Mouse (Mus musculus): Measurements from ENCODE around the gene Xlr5a. TPM values are rescaled to one million over a fixed set of nuclear protein-coding genes. Genes with fewer than 3 reads are reported as not detected.
"Not testable (repeated sequence)": the region's sequence is repeated elsewhere in the genome, so short reads cannot be mapped to it uniquely, and the experiment has no call there.

Xlr5a gene
- total RNA-seq, 2 experiments from 2014 or later = not detected

DNA sequence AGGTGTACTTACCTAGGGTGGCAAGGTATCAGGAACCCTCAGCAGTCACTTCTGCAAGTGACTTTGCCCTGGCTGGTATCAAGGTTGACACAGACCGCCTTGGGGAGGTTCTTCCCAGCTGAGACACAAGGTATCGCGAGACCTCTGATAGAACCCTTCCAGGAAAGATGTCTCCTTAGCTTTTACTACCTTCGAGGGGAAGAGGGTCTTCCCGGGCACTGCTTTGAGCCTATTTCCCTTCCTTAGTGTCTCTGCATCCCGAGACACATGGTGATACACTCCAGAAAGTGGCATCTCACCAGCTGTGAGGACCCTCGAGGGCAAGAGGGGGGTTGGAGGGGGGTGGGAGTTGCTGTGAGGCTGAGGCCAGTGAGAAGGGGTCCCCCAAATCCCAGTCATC lies 143.4 kb downstream of the Xlr5a start, which contains the start of gene DXBay18:
Gene DXBay18 (minus strand): TSS at position 101 of the 400 bp plus-strand sequence.
- ATAC-seq (replicated peaks; ENCODE audit: low FRiP score, poor library complexity, severe bottlenecking) = not testable (repeated sequence)

DNA sequence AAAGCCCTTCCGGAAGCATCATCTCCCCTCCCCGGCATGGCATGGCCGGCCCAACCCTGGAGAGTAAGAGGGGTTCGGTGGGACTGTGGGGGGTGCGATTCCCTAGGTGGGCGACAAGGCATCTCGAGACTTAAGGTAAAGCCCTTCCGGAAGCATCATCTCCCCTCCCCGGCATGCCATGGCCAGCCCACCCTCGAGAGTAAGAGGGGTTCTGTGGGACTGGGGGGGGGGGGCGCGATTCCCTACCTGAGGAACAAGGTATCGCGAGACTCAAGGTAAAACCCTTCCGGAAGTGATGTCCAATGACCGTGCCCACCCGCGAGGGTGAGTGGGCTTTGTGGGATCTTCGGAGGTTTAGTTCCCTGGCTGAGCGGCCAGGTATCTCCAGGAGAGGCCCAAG lies 144.3 kb downstream of the Xlr5a start, which contains the start of gene Xlr5b:
Gene Xlr5b (plus strand): TSS at position 301 of the 400 bp plus-strand sequence.
- ATAC-seq (replicated peaks; ENCODE audit: low FRiP score, poor library complexity, severe bottlenecking) = not testable (repeated sequence)

- ATAC-seq (replicated peaks; ENCODE audit: low FRiP score, poor library complexity, severe bottlenecking) = not testable (repeated sequence)
Measured at GRCm38 (mm10) chrX:73143218-73143618, 149.6 kb downstream of the Xlr5a start.

DNA sequence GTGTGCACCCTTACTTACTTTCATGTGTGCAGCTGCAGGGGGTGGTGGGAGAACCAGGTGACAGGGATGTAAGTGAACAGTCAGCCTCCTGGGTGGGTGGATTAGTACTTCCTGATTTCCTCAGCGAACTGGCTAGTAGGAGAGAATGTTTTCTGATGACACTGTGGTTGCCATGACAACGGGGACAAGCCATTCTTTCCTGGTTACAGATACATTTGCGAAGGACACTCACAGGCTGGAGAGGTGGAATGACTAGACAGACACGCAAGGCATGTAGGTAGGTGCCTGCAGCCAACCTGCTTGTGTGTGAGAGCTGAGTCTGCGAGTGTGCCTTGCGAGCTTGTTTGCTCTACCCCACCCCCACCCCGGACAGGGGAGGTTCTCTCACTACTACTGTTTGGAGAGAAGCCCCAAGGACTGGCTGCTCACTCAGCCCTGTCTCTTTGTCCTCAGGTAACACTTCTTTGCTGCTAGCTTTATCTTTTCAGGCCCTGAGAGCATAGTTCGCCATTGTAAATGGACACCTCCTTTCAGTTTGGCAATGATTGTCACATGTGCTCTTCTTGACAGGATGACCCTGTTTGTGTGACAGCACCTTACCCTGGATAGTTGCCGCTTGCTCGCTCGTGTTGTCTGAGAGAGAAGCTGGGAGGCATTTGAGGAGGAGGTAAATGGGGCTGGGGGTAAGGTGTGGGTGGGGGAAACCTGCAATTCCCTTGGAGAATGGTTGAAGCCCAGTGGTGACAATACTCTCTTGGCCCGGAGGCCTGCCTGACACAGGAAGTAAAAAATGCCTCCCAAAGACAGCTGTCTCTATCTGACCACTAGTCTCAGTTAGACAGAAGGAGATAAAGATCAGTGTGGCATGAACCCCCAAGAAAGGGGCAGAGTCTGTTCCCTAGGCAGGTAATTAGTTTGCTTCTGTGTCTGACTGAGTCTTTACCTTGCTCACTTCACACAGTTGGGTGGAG lies 169.6 kb downstream of the Xlr5a start:
- ATAC-seq (replicated peaks; ENCODE audit: low FRiP score, poor library complexity, severe bottlenecking) = not testable (repeated sequence)

- not testable (repeated sequence) for ATAC-seq (replicated peaks; ENCODE audit: low FRiP score, poor library complexity, severe bottlenecking)
Measured at GRCm38 (mm10) chrX:73116747-73117146, 176.0 kb downstream of the Xlr5a start, which contains the start of gene Gm14685. Gene Gm14685 (plus strand): TSS chrX:73117047.

DNA sequence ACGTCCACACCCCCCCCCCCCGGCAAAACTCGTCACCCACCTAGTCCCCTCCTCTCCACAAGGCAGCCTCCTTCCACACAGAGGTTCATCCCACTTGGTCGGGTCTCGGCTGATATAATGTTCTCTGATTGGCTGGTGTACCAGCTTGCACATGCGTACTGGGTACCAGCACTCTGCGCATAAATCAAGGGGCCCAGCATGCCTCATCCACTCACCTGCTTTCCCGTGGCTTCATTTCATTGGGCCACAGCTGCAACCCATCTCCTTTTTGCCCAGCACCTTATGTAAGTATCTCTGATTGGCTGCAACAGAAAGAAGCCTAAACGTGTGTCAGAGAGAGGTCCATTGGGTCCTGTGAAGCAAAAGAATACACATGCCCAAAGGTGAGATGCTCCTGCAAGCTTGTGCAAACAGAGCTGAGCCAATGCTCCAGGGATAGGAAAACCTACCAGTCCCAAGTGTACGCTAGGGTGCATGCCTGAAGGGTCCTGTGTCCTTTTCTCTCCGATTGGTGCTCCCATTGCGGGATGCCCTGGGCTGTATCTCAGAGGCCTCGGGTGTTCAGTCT lies 195.8 kb downstream of the Xlr5a start, which contains the start of gene Xlr3a:
Gene Xlr3a (minus strand): TSS at position 155 of the 568 bp plus-strand sequence.
- ATAC-seq (replicated peaks; ENCODE audit: low FRiP score, poor library complexity, severe bottlenecking) = not testable (repeated sequence)

GRCm38 (mm10) chrX:73082267-73083055 lies 210.3 kb downstream of the Xlr5a start, which contains the start of gene Xlr4a:
Gene Xlr4a (minus strand): TSS chrX:73082478.
- ATAC-seq (replicated peaks; ENCODE audit: low FRiP score, poor library complexity, severe bottlenecking) = not testable (repeated sequence)

GRCm38 (mm10) chrX:73066765-73067312 lies 225.9 kb downstream of the Xlr5a start:
- not testable (repeated sequence) for ATAC-seq (replicated peaks; ENCODE audit: low FRiP score, poor library complexity, severe bottlenecking)

- ATAC-seq (replicated peaks; ENCODE audit: low FRiP score, poor library complexity, severe bottlenecking) = no peak
Measured at GRCm38 (mm10) chrX:73064415-73064793, 228.4 kb downstream of the Xlr5a start, which contains the start of gene Pnma3. Gene Pnma3 (plus strand): TSS chrX:73064787.

- ATAC-seq (replicated peaks; ENCODE audit: low FRiP score, poor library complexity, severe bottlenecking) = no peak
Measured at GRCm38 (mm10) chrX:73063512-73064414, 229.0 kb downstream of the Xlr5a start.

- no peak for ATAC-seq (replicated peaks; ENCODE audit: low FRiP score, poor library complexity, severe bottlenecking)
Measured at GRCm38 (mm10) chrX:73062323-73062722, 230.5 kb downstream of the Xlr5a start.

DNA sequence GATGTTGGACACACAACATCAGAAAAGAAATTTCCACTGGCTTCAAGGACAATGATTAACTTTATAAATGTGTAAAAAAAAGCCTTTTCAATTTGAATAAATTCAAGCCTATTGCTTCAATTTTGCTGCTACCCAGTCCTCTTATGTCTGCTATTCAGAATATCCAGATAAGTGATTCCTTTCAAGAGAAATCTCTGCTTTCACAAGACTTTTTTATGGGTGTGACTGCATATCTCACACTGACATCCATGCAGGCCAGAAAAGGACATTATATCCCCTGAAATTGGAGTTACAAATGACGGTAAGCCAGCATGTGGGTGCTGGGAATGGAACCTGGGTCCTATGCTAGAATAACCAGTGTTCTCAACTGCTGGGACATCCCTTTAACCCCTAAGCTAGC lies 231.2 kb downstream of the Xlr5a start:
- no peak for ATAC-seq (replicated peaks; ENCODE audit: low FRiP score, poor library complexity, severe bottlenecking)

Other genes starting within 250 kb of the Xlr5a start
- gene Pnma3, start 228.2 kb downstream of the Xlr5a start, total RNA-seq (2015; ENCODE audit: low replicate concordance) = not detected in 2 replicates
- gene Pnma3, start 228.2 kb downstream of the Xlr5a start, total RNA-seq (2017; ENCODE audit: low replicate concordance) = not detected in 2 replicates
- 2.9 and 12.2 TPM in 2 replicates for gene Xlr4a, start 210.5 kb downstream of the Xlr5a start, total RNA-seq (2015; ENCODE audit: low replicate concordance)
- gene Xlr4a, start 210.5 kb downstream of the Xlr5a start, total RNA-seq (2017; ENCODE audit: low replicate concordance) = 2.3 TPM in 1 of 2 replicates, not detected in the other
- not detected in 2 replicates for gene Xlr3a, start 195.9 kb downstream of the Xlr5a start, total RNA-seq (2015; ENCODE audit: low replicate concordance)
- gene Xlr3a, start 195.9 kb downstream of the Xlr5a start, total RNA-seq (2017; ENCODE audit: low replicate concordance) = not detected in 2 replicates
- gene Gm14685, start 175.9 kb downstream of the Xlr5a start, total RNA-seq (2015; ENCODE audit: low replicate concordance) = not detected in 2 replicates
- not detected in 2 replicates for gene Gm14685, start 175.9 kb downstream of the Xlr5a start, total RNA-seq (2017; ENCODE audit: low replicate concordance)
- gene Xlr5b, start 144.2 kb downstream of the Xlr5a start, total RNA-seq (2015; ENCODE audit: low replicate concordance) = not detected in 2 replicates
- not detected in 2 replicates for gene Xlr5b, start 144.2 kb downstream of the Xlr5a start, total RNA-seq (2017; ENCODE audit: low replicate concordance)
- not detected in 2 replicates for gene DXBay18, start 143.5 kb downstream of the Xlr5a start, total RNA-seq (2015; ENCODE audit: low replicate concordance)
- gene DXBay18, start 143.5 kb downstream of the Xlr5a start, total RNA-seq (2017; ENCODE audit: low replicate concordance) = not detected in 2 replicates
- not detected in 2 replicates for gene Spin2d, start 116.0 kb downstream of the Xlr5a start, total RNA-seq (2015; ENCODE audit: low replicate concordance)
- not detected in 2 replicates for gene Spin2d, start 116.0 kb downstream of the Xlr5a start, total RNA-seq (2017; ENCODE audit: low replicate concordance)
- gene Xlr3b, start 100.8 kb downstream of the Xlr5a start, total RNA-seq (2015; ENCODE audit: low replicate concordance) = not detected in 2 replicates
- gene Xlr3b, start 100.8 kb downstream of the Xlr5a start, total RNA-seq (2017; ENCODE audit: low replicate concordance) = 1.4 TPM in 1 of 2 replicates, not detected in the other
- 2.9 and 10.8 TPM in 2 replicates for gene Xlr4b, start 78.6 kb downstream of the Xlr5a start, total RNA-seq (2015; ENCODE audit: low replicate concordance)
- gene Xlr4b, start 78.6 kb downstream of the Xlr5a start, total RNA-seq (2017; ENCODE audit: low replicate concordance) = 5.5 TPM in 1 of 2 replicates, not detected in the other
- gene F8a, start 64.7 kb downstream of the Xlr5a start, total RNA-seq (2015; ENCODE audit: low replicate concordance) = 1.7 and 1.8 TPM in 2 replicates
- 1.3 TPM in 2 replicates for gene F8a, start 64.7 kb downstream of the Xlr5a start, total RNA-seq (2017; ENCODE audit: low replicate concordance)
- gene Xlr4c, start 49.8 kb downstream of the Xlr5a start, total RNA-seq (2015; ENCODE audit: low replicate concordance) = 7.1 TPM in 1 of 2 replicates, not detected in the other
- gene Xlr4c, start 49.8 kb downstream of the Xlr5a start, total RNA-seq (2017; ENCODE audit: low replicate concordance) = 14.4 TPM in 1 of 2 replicates, not detected in the other
- gene Xlr3c, start 27.6 kb downstream of the Xlr5a start, total RNA-seq (2015; ENCODE audit: low replicate concordance) = not detected in 2 replicates
- gene Xlr3c, start 27.6 kb downstream of the Xlr5a start, total RNA-seq (2017; ENCODE audit: low replicate concordance) = not detected in 2 replicates
- gene Xlr5c, start within 50 bp of the Xlr5a start, total RNA-seq (2015; ENCODE audit: low replicate concordance) = not detected in 2 replicates
- gene Xlr5c, start within 50 bp of the Xlr5a start, total RNA-seq (2017; ENCODE audit: low replicate concordance) = not detected in 2 replicates
- not detected in 2 replicates for gene Gm45015, start 43.9 kb upstream of the Xlr5a start, total RNA-seq (2015; ENCODE audit: low replicate concordance)
- gene Gm45015, start 43.9 kb upstream of the Xlr5a start, total RNA-seq (2017; ENCODE audit: low replicate concordance) = not detected in 2 replicates
- 0.42 and 2.9 TPM in 2 replicates for gene Zfp275, start 49.6 kb upstream of the Xlr5a start, total RNA-seq (2015; ENCODE audit: low replicate concordance)
- 0.51 and 0.61 TPM in 2 replicates for gene Zfp275, start 49.6 kb upstream of the Xlr5a start, total RNA-seq (2017; ENCODE audit: low replicate concordance)
- gene Gm18336, start 105.8 kb upstream of the Xlr5a start, total RNA-seq (2015; ENCODE audit: low replicate concordance) = not detected in 2 replicates
- not detected in 2 replicates for gene Gm18336, start 105.8 kb upstream of the Xlr5a start, total RNA-seq (2017; ENCODE audit: low replicate concordance)
- not detected in 2 replicates for gene Zfp92, start 118.1 kb upstream of the Xlr5a start, total RNA-seq (2015; ENCODE audit: low replicate concordance)
- gene Zfp92, start 118.1 kb upstream of the Xlr5a start, total RNA-seq (2017; ENCODE audit: low replicate concordance) = not detected in 2 replicates
- gene Trex2, start 142.4 kb upstream of the Xlr5a start, total RNA-seq (2015; ENCODE audit: low replicate concordance) = not detected in 2 replicates
- not detected in 2 replicates for gene Trex2, start 142.4 kb upstream of the Xlr5a start, total RNA-seq (2017; ENCODE audit: low replicate concordance)
- gene Haus7, start 166.1 kb upstream of the Xlr5a start, total RNA-seq (2015; ENCODE audit: low replicate concordance) = 9.2 and 13.0 TPM in 2 replicates
- 8.0 and 14.1 TPM in 2 replicates for gene Haus7, start 166.1 kb upstream of the Xlr5a start, total RNA-seq (2017; ENCODE audit: low replicate concordance)
- gene Bgn, start 190.6 kb upstream of the Xlr5a start, total RNA-seq (2015; ENCODE audit: low replicate concordance) = 11.2 and 28.9 TPM in 2 replicates
- 1.0 and 1.8 TPM in 2 replicates for gene Bgn, start 190.6 kb upstream of the Xlr5a start, total RNA-seq (2017; ENCODE audit: low replicate concordance)
- not detected in 2 replicates for gene Atp2b3, start 210.1 kb upstream of the Xlr5a start, total RNA-seq (2015; ENCODE audit: low replicate concordance)
- gene Atp2b3, start 210.1 kb upstream of the Xlr5a start, total RNA-seq (2017; ENCODE audit: low replicate concordance) = not detected in 2 replicates

All from erythroid progenitor cell, adult 5-6 weeks (primary cell).